Mouse (Mus musculus): ENCODE measurements at regions not wholly inside any gene's neighbourhood (a gene's known extent, or its start where the extent isn't known, plus 50 kb on each side); places are given as distances from the start of the nearest gene placed in this dataset.
"Not testable (repeated sequence)": the region's sequence is repeated elsewhere in the genome, so short reads cannot be mapped to it uniquely, and the experiment has no call there.

- no peak for DNase-seq
Observed at GRCm38 (mm10) chr14:59075845-59076745, 66.6 kb downstream of the 1700129C05Rik start.

DNA sequence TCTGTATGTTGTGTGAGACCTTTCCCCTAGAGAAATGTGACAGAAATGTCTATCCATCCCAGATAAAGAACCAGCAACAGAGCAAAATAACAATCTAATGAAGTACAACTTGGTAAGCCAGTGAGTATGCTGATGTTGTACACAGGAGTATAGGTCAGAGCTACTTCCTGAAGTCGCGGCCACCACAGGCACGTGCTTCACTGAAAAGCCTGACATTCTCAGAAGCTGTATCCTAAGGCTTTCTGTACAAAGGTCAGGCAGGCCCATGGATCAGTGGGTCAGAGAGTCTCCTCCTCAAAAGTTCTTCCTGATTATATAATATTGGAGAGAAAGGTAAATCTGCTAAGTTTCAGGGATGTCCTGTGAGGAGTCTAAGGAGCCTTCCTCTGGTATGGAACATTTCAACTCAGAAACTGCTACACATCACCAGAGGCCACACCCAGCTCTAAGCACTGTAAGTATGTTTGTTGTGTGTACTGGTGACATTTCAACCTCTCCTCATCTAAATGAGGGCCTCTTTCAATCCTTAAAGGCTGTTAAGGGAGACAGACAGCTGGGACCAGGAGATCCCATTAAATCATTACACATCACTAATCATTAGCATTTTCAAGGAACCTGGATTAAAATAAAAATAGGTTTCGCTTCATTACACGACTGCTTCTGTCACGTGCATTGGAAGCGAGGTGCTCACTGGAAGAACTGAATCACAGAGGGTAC, 70.2 kb downstream of the 1700129C05Rik start:
- no peak for DNase-seq

DNA sequence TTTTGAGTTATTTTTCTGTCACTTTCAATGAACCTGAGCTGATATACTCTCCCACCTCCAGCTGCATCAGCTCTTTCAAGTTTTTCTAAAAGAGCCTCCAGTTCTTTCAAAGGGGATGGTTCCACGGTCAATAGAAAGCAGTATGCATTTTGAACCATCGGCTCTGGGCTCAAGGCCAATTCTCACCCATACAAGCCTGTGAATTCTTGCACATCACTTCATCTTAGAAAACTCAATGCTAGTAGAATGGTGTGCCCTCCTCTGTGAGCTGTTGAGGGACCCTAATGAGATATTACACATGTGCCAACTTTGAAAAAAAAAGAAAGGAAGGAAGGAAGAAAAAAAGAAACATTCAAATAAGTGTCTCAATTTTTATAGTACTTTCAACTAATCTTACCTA, 72.6 kb downstream of the 1700129C05Rik start:
- DNase-seq: no peak

GRCm38 (mm10) chr14:59066456-59067220, 76.1 kb downstream of the 1700129C05Rik start:
- DNase-seq: peak; percentile 28

DNA sequence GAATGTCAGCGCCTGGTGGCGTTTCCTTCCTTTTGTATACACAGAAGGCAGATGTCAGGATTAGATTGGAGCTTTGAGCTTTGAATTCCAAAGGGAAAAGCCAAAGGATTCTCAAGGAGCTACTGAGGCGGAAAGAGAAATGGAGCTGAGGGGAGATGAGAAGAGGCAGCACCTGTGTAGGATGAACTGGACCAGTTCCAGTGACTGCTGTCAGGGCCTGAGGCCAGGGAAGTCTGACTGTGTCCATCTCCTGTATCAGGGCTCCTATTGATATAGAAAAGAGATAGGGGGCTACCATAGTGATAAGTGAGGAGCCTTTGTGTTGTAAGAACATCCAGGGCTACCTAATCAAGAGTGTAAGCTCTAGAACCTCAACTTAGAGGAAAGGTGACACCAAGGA, 79.5 kb downstream of the 1700129C05Rik start:
- no peak for DNase-seq

GRCm38 (mm10) chr14:59056832-59057231, 85.9 kb downstream of the 1700129C05Rik start:
- DNase-seq: no peak

DNA sequence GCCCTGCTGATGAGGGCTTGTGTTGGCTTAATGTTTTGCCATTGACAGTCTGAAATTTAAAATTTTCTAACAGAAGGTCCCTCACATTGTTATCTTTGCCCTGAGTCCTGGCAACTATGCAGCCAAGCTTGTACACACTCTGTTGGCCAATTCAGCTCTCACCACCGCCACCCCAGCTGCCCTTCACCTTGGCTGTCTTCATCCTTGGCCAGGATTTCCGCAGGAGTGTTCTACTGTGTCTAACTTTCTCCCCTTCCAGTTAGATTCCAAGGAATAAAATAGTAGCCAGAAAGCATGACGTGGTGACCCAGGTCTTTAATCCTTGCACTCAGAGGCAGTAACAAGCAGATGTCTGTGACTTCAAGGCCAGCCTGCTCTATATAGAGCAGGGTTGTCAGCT, 87.4 kb downstream of the 1700129C05Rik start:
- no peak for DNase-seq

DNA sequence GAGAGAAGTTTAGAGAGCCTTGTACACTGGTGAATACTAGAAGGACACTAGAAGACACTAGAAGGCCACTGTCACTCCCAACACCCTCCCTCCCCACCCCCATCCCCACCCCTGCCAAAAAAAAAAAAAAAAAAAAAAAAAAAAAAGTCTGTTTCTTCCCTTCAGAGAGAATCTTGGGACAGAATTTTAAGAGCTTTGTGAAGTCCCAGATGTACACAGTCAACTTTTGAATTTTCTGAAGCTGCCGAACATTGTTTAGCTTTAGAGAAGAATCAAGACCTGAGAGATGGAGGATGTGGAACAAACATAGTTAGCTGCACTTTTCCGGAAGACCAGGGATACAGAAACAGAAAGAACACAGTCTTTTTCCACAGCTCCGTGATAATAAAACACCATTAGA, 90.3 kb downstream of the 1700129C05Rik start:
- DNase-seq: no peak

- DNase-seq: no peak
Observed at GRCm38 (mm10) chr14:59051478-59051879, 91.2 kb downstream of the 1700129C05Rik start.

DNA sequence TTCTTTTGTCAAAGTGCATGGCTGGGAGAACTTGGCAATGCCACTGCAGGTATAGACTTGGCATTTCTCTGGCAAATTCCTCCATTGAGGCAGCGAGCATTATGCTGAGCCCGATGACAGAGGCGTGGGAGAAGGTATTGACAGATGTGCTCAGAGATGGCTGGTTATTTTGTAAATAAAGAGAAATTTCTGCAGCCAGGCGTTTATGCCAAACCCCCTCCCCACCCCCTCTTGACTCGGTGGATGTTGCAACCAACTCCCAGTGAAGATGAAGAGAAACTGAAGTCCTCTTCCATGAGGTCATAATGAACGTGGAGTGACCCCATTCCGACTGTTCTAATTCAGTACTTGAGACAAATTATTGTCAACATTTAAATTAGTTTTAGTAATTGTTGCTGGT, 97.0 kb downstream of the 1700129C05Rik start:
- no peak for DNase-seq

GRCm38 (mm10) chr14:59045235-59045634, 97.5 kb downstream of the 1700129C05Rik start:
- DNase-seq: no peak

DNA sequence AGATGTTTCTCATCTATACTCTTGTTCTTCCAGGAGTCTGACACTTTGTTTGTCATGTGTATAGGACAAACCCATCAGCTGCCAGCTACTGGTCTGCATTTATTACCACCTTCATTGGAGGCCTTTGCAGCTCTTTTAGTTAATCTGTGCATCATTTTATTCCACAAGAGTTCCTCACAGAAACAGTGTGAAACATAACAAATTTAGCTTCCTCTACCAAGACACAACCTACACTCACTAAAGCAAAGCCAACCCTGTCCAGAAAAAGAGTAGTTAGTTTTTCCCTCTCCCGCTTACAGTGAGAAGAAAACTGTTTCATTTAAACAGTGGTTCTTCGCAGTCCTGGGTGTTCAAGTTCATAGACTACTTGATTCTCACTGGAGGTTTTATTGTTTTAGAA, 100.5 kb downstream of the 1700129C05Rik start:
- DNase-seq: no peak

DNA sequence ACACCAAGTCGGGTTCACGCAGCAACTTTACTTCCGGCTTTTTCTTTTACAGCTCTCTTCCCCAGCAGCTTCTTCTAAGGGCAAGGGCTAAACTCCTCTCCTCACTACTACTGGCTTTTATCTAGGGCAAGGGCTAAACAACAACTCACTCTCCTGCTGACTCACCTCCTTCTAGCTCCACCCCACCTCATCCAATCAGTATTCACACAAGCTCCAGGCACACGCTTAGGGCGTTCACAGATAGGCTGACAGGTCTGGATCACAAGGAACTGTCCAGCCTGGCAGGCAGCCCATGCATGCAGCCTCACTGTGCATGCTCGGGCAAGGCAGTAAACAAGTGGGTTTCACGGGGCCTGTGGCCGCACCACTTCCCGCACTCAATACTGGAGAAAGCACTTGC, 116.9 kb downstream of the 1700129C05Rik start:
- not testable (repeated sequence) for DNase-seq

- DNase-seq: no peak
Observed at GRCm38 (mm10) chr14:59009534-59009933, 133.2 kb downstream of the 1700129C05Rik start.

DNA sequence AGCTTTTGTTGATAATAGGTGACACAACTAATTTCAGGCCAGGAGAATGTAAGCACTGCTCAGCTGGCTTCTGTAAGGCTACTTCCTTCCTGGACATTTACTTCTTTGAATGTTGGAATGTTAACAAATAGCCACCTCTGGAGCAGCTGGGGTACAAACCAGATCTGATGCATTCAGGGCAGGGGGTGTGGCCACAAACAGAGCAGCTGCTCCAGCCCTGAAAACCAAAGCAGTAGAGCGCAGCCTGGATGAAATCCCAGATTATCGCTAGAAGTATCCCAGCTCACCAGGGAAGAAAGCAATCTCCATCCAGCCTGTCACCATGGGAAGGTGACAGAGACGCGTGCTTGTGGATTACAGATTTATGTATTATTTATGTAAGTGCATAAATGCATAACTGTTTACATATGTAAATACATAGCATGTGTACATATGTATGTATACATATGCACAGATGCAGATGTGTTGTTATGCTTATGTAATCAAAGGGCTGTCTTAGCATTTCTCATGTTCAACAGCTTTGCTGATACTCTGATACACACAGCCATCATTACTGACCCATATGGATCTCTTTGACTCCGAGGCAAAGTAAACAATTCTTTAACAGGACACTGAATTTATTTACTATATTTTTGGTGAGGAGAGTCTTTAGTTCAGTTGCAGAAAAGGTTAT, 143.5 kb downstream of the 1700129C05Rik start:
- DNase-seq: no peak

DNA sequence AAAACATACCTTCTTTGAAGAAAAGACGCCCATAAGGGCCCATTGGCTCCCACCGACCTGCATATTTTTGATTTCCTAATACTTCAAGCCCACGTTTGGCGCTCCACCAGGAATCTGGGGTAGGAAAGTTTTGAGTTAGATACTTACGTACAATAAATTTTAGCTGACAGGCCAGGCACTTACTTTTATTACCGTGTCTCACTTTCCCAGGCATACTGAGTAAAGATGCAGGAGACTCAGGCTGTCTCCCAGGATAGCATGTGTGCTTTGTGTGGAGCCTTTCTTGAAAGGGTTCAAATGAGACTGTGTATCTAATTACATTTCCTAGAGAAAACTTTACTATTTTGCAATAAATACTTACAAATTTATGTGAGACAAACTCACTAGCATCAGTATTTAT, 147.7 kb downstream of the 1700129C05Rik start:
- no peak for DNase-seq

GRCm38 (mm10) chr14:58989644-58990217, 153.0 kb downstream of the 1700129C05Rik start:
- no peak for DNase-seq

- no peak for DNase-seq
Observed at GRCm38 (mm10) chr14:58987688-58988087, 155.0 kb downstream of the 1700129C05Rik start.

DNA sequence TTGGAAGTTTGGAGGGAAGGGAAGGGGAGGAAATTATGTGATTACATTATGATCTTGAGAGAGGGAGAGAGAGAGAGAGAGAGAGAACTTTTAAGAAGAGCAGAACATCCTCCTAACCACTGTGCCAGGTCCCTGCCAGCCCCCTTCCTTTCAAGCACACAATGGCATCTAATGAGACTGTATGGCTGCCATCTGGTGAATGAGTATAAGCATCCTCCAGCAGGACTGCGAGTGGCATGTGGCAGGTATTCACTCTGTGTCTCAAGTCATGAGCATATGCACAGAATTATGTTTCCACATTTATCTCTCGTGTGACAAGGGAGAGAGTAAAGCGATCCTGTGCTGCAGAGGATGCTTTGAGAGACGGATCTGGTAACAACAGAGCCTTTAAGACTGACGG, 156.9 kb downstream of the 1700129C05Rik start:
- DNase-seq: no peak

DNA sequence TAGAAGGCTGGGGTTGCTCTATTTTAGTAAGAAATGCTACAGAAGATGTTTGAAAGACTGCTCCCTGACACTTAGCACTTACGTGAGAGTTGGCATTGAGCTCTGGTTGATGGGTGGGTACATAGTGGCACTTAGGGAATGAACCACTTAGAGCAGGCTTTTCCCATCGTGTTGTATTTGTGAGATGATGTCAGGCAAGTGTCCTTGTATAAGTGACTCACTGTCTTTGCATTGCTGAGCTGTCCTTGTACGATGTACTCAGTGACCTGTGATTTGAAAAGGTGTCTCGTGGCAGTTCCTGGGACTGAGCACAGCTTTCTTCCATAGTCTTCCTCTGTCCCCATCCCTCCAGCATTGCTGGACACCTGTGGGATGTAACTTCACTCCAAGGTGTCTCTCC, 165.9 kb downstream of the 1700129C05Rik start:
- no peak for DNase-seq

DNA sequence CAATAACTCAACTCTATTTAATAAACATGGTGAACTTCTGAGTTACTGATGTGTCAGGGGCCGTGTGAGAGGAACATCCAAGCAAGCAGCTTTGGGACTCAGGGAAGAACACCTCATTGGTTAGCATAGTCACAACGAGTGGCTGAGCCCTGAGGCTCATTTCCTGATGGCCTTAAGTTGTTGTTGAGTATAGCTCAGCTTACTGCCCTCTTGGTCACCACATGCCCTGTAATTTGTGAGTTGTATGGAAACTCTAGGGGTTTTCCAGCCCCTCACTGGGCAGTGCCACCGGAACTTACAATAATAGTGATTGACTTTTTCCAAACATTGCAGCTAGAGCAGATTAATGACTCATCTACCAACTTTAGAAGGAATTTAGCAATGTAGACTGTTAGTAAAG, 173.4 kb downstream of the 1700129C05Rik start:
- no peak for DNase-seq

DNA sequence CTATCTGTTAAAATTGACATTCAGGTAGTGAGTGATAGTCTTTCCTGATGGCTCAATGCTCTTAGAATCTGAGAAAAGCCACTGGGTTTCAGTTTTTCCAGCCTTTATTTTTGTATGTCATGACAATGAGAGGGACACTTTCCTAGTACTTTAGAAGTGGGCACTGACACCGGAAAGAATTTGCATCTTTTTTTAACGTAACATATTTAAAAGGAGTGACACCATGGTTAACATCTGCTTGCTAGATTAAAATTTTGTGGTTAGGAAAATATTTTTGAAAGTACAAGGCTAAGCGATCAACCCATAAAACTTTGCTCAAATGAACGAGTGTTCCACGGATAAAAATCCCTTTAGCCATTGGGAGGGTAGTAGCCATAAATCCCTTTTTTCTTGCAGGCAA, 174.7 kb downstream of the 1700129C05Rik start:
- no peak for DNase-seq
